Mouse (Mus musculus): ENCODE measurements around the gene Ckap5.

The Ckap5 gene

GRCm38 (mm10) chr2:91652863-91653262 lies 126.3 kb downstream of the Ckap5 start:
- DNase-seq (ENCODE audit: low spot score in 2 of 2), result peak; percentile 28 to 61

- DNase-seq (ENCODE audit: low spot score in 2 of 2), result no peak
Measured at GRCm38 (mm10) chr2:91655388-91655787, 128.8 kb downstream of the Ckap5 start.

GRCm38 (mm10) chr2:91655827-91656226 lies 129.3 kb downstream of the Ckap5 start:
- no peak for DNase-seq (ENCODE audit: low spot score in 2 of 2)

GRCm38 (mm10) chr2:91656774-91657173 lies 130.2 kb downstream of the Ckap5 start:
- DNase-seq (ENCODE audit: low spot score in 2 of 2), result no peak

GRCm38 (mm10) chr2:91659657-91660056 lies 133.1 kb downstream of the Ckap5 start:
- DNase-seq (ENCODE audit: low spot score in 2 of 2), result no peak

GRCm38 (mm10) chr2:91660981-91661380 lies 134.4 kb downstream of the Ckap5 start:
- no peak for DNase-seq (ENCODE audit: low spot score in 2 of 2)

- no peak for DNase-seq (ENCODE audit: low spot score in 2 of 2)
Measured at GRCm38 (mm10) chr2:91664780-91665179, 138.2 kb downstream of the Ckap5 start.

- DNase-seq (ENCODE audit: low spot score in 2 of 2), result no peak
Measured at GRCm38 (mm10) chr2:91666386-91666910, 139.9 kb downstream of the Ckap5 start.

GRCm38 (mm10) chr2:91667747-91668146 lies 141.2 kb downstream of the Ckap5 start:
- no peak for DNase-seq (ENCODE audit: low spot score in 2 of 2)

- no peak for DNase-seq (ENCODE audit: low spot score in 2 of 2)
Measured at GRCm38 (mm10) chr2:91669326-91669725, 142.8 kb downstream of the Ckap5 start.

GRCm38 (mm10) chr2:91670038-91670437 lies 143.5 kb downstream of the Ckap5 start:
- no peak for DNase-seq (ENCODE audit: low spot score in 2 of 2)
